Mouse (Mus musculus) CH12.LX (cell line): ENCODE measurements around the gene Wdr62. TPM values are rescaled to one million over a fixed set of nuclear protein-coding genes. Genes with fewer than 3 reads are reported as not detected.

Experiments
- DNase-seq: peaks from one replicate; pipeline ENCODE4 v3.0.0-alpha.2; 2013; ENCODE audit errors: extremely low read depth
- H3K27ac ChIP-seq: 2 replicates; pipeline ENCODE4 v1.5.1; 2012; ENCODE audit warnings: low read depth, mild to moderate bottlenecking, control low read depth, moderate library complexity; ENCODE audit not compliant: insufficient read depth
- H3K27me3 ChIP-seq: replicated peaks from 2 replicates; pipeline ENCODE3; 2012; ENCODE audit warnings: inconsistent platforms
- H3K36me3 ChIP-seq, 2 experiments: replicated peaks in 1 of 2; 2 replicates each; pipeline versions ENCODE3 to v1.6.1; 2012; ENCODE audit warnings: inconsistent platforms in 1 of 2, low read length in 1 of 2, mild to moderate bottlenecking in 1 of 2, mixed read lengths in 1 of 2, moderate library complexity in 1 of 2; ENCODE audit not compliant: control insufficient read depth in 1 of 2, insufficient read depth in 1 of 2
- H3K4me1 ChIP-seq, 2 experiments: 2 replicates each; pipeline ENCODE4 v1.6.1; 2012; ENCODE audit warnings: inconsistent platforms in 1 of 2, moderate library complexity in 1 of 2; ENCODE audit not compliant: insufficient read depth in 2 of 2, control insufficient read depth in 1 of 2
- H3K4me2 ChIP-seq: 2 replicates; pipeline ENCODE4 v1.6.1; 2012; ENCODE audit warnings: low read depth, mild to moderate bottlenecking, control low read depth; ENCODE audit not compliant: poor library complexity, insufficient read depth, severe bottlenecking
- H3K4me3 ChIP-seq, 3 experiments: fragments of 150-350 bp in 1 of 3; sonication (generic) in 1 of 3; replicated peaks in 1 of 3; 2 replicates each; pipeline versions ENCODE3 to v1.5.1; 2011 to 2012; ENCODE audit warnings: low read depth in 2 of 3, low read length in 2 of 3, mild to moderate bottlenecking in 2 of 3, moderate library complexity in 2 of 3, control low read depth in 1 of 3, improper control_type of control experiment in 1 of 3, inconsistent platforms in 1 of 3, mixed read lengths in 1 of 3; ENCODE audit not compliant: poor library complexity in 1 of 3
- H3K79me2 ChIP-seq: replicated peaks from 2 replicates; pipeline ENCODE4 v1.6.1; 2012; ENCODE audit warnings: mild to moderate bottlenecking, moderate library complexity; ENCODE audit not compliant: control insufficient read depth, poor library complexity, insufficient read depth, severe bottlenecking; ENCODE audit errors: extremely low read depth
- H3K9ac ChIP-seq: 2 replicates; pipeline ENCODE4 v1.6.1; 2012; ENCODE audit warnings: low read depth, mild to moderate bottlenecking, control low read depth, moderate library complexity; ENCODE audit not compliant: insufficient read depth
- H3K9me3 ChIP-seq: replicated peaks from 2 replicates; pipeline ENCODE3; 2012; ENCODE audit warnings: low read length, inconsistent platforms, mixed read lengths
- BHLHE40 ChIP-seq: IDR thresholded peaks from 2 replicates; pipeline ENCODE4 v1.6.1; 2011; ENCODE audit warnings: mild to moderate bottlenecking, low read depth, low read length, improper control_type of control experiment
- CHD1 ChIP-seq: IDR thresholded peaks from 2 replicates; pipeline ENCODE4 v1.6.1; 2012; ENCODE audit warnings: low read depth, low read length, improper control_type of control experiment, inconsistent platforms
- ETS1 ChIP-seq: conservative IDR thresholded peaks from 2 replicates; pipeline ENCODE4 v1.6.1; 2012; ENCODE audit warnings: low read depth, mild to moderate bottlenecking, inconsistent platforms, low read length, improper control_type of control experiment, moderate library complexity
- IRF4 ChIP-seq: IDR thresholded peaks from 2 replicates; pipeline ENCODE4 v1.6.1; 2014; ENCODE audit warnings: low read depth, mild to moderate bottlenecking, inconsistent platforms, low read length, improper control_type of control experiment
- JUND ChIP-seq: conservative IDR thresholded peaks from 2 replicates; pipeline ENCODE4 v1.6.1; 2011; ENCODE audit warnings: low read depth, low read length, improper control_type of control experiment
- MAFK ChIP-seq: IDR thresholded peaks from 2 replicates; pipeline ENCODE4 v1.6.1; 2011; ENCODE audit warnings: low read length, improper control_type of control experiment; ENCODE audit not compliant: insufficient replicate concordance
- MAZ ChIP-seq: IDR thresholded peaks from 2 replicates; pipeline ENCODE4 v1.6.1; 2012; ENCODE audit warnings: low read depth, mild to moderate bottlenecking, inconsistent platforms, low read length, improper control_type of control experiment, moderate library complexity
- MXI1 ChIP-seq: IDR thresholded peaks from 2 replicates; pipeline ENCODE4 v1.6.1; 2011; ENCODE audit warnings: mild to moderate bottlenecking, low read depth, low read length, improper control_type of control experiment
- MYC ChIP-seq: IDR thresholded peaks from 2 replicates; pipeline ENCODE4 v1.6.1; 2011; ENCODE audit warnings: low read depth, mild to moderate bottlenecking, improper control_type of control experiment, low read length
- NRF1 ChIP-seq: IDR thresholded peaks from 2 replicates; pipeline ENCODE4 v1.6.1; 2014; ENCODE audit warnings: low read depth, mild to moderate bottlenecking, inconsistent platforms, low read length, improper control_type of control experiment, moderate library complexity
- POLR2A ChIP-seq: IDR thresholded peaks from 2 replicates; pipeline ENCODE4 v1.6.1; 2011; ENCODE audit warnings: low read depth, mild to moderate bottlenecking, improper control_type of control experiment, low read length
- RCOR1 ChIP-seq: conservative IDR thresholded peaks from 2 replicates; pipeline ENCODE4 v1.6.1; 2012; ENCODE audit warnings: low read depth, mild to moderate bottlenecking, inconsistent platforms, low read length, improper control_type of control experiment
- SIN3A ChIP-seq: IDR thresholded peaks from 2 replicates; pipeline ENCODE4 v1.6.1; 2012; ENCODE audit warnings: low read length, improper control_type of control experiment, inconsistent platforms
- SMC3 ChIP-seq: IDR thresholded peaks from 2 replicates; pipeline ENCODE4 v1.6.1; 2011; ENCODE audit warnings: low read depth, low read length, improper control_type of control experiment
- TBP ChIP-seq: conservative IDR thresholded peaks from 2 replicates; pipeline ENCODE4 v1.6.1; 2011; ENCODE audit warnings: low read depth, low read length, improper control_type of control experiment
- TCF12 ChIP-seq: IDR thresholded peaks from 2 replicates; pipeline ENCODE4 v1.6.1; 2014; ENCODE audit warnings: low read depth, mild to moderate bottlenecking, inconsistent platforms, low read length, improper control_type of control experiment
- USF1 ChIP-seq: IDR thresholded peaks from 2 replicates; pipeline ENCODE4 v1.6.1; 2014; ENCODE audit warnings: low read depth, mild to moderate bottlenecking, inconsistent platforms, low read length, improper control_type of control experiment
- USF2 ChIP-seq: conservative IDR thresholded peaks from 2 replicates; pipeline ENCODE4 v1.6.1; 2011; ENCODE audit warnings: low read depth, low read length, improper control_type of control experiment
- ZC3H11A ChIP-seq: IDR thresholded peaks from 2 replicates; pipeline ENCODE4 v1.6.1; 2012; ENCODE audit warnings: low read depth, mild to moderate bottlenecking, inconsistent platforms, low read length, improper control_type of control experiment
- ZNF384 ChIP-seq: IDR thresholded peaks from 2 replicates; pipeline ENCODE4 v1.6.1; 2012; ENCODE audit warnings: low read depth, low read length, improper control_type of control experiment, inconsistent platforms
- dilution Hi-C: fragments of 300-500 bp; cut with MboI; formaldehyde crosslinking; loops from 2 replicates; pipeline ENCODE4 v1.14.3; 2020; ENCODE audit warnings: low sequenced_read_pairs; ENCODE audit not compliant: extremely low pct_unique_long_range_greater_than_20kb, extremely low pct_ligation_motif_present
- in situ Hi-C: fragments of 300-500 bp; cut with MboI; formaldehyde crosslinking; loops from 3 replicates; pipeline ENCODE4 v1.14.3; 2019; ENCODE audit warnings: low sequenced_read_pairs, low pct_ligation_motif_present, low pct_unique_long_range_greater_than_20kb, mixed read lengths
- polyA plus RNA-seq: library from polyadenylated mRNA; unstranded; fragments of >175 nt; gene quantifications from 2 replicates; pipeline ENCODE4 v1.2.1, GENCODE M21; 2012; ENCODE audit warnings: low read depth; ENCODE audit not compliant: insufficient read length
- total RNA-seq, 2 experiments: library from RNA; depleted of rRNA; stranded (reverse); fragments of 300-350 nt in 1 of 2; fragments of >200 nt in 1 of 2; gene quantifications; 2 replicates each; pipeline ENCODE4 v1.2.3; 2012 to 2014

Gene Wdr62
- total and polyA plus RNA-seq, 3 experiments, result 2.3 to 19.7 (median 5.3) TPM

GRCm38 (mm10) chr7:30193581-30194100 lies 86.6 kb downstream of the Wdr62 start:
- peak overlapping the region; percentile 39 for H3K4me2 ChIP-seq
- TF ChIP-seq NRF1 (peak; percentile 78), TCF12 (peak; percentile 61; the same call in 1 of the 2 replicates), POLR2A (peak; percentile 53; the same call in 1 of the 2 replicates), MAZ (no peak), MXI1 (peak; percentile 79)
- peaks cover 30 to 43% of the 10 kb centered on the region in 2 experiments for H3K36me3 ChIP-seq
- peak overlapping the region; percentile 95 for H3K9ac ChIP-seq
- H3K27ac ChIP-seq, result no peak overlapping the region
- dilution Hi-C loops, result no loop called here
- H3K4me3 ChIP-seq, result peak overlapping the region; percentile 28 to 92 (median 84)
- peaks cover 0 to 24% of the 10 kb centered on the region in 2 experiments; a peak in 2 of 4 replicates for H3K4me1 ChIP-seq
- DNase-seq, result peak; percentile 87
- peaks cover 14% of the 10 kb centered on the region for H3K79me2 ChIP-seq
- no peaks in the 10 kb centered on the region for H3K9me3 ChIP-seq
- H3K27me3 ChIP-seq, result no peaks in the 10 kb centered on the region
- in situ Hi-C loops, result no loop called here

DNA sequence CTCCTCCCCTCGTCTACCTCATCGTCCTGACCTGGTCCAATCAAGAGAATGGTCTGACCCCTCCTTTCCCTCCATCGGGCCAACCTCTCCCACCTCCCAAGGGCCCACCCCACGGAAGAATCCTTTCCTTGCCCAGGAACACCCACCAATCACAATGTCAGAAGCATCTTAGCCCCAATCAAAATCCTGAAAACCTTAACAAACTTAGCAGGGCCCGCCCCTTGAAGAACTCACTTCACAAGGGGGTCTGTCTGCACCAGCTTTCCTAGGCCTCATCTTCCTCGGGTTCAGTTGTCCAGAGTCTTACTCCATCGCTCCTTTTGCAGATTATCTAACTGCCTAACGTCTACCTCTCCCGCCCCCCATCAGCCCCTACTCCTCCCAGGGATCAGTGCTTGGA lies 87.2 kb downstream of the Wdr62 start:
- Histone ChIP-seq H3K27ac (no peak overlapping the region), H3K9ac (0 out of 2 replicates have a peak overlapping the region, but pooled peaks have one; percentile 95), H3K27me3 (no peaks in the 10 kb centered on the region), H3K4me1 (peaks cover 0 to 21% of the 10 kb centered on the region in 2 experiments; a peak in 2 of 4 replicates), H3K4me2 (peak overlapping the region; percentile 39; the same call in 1 of the 2 replicates), H3K9me3 (no peaks in the 10 kb centered on the region), H3K36me3 (peaks cover 37 to 49% of the 10 kb centered on the region in 2 experiments), H3K79me2 (peaks cover 14% of the 10 kb centered on the region), H3K4me3 (no peak overlapping the region)
- TF ChIP-seq TBP (no peak), JUND (no peak)
- in situ Hi-C loops (no loop called here), dilution Hi-C loops (no loop called here)
- DNase-seq, result no peak

GRCm38 (mm10) chr7:30192088-30192487 lies 88.1 kb downstream of the Wdr62 start:
- Histone ChIP-seq H3K36me3 (peaks cover 44 to 58% of the 10 kb centered on the region in 2 experiments), H3K79me2 (peaks cover 14% of the 10 kb centered on the region), H3K4me1 (peaks cover 0 to 21% of the 10 kb centered on the region in 2 experiments; a peak in 2 of 4 replicates), H3K4me3 (no peak overlapping the region), H3K27me3 (no peaks in the 10 kb centered on the region), H3K9me3 (no peaks in the 10 kb centered on the region)
- no peak for DNase-seq
- dilution Hi-C loops, result no loop called here
- TF ChIP-seq TBP (no peak), ETS1 (no peak), ZNF384 (no peak), TCF12 (no peak), SMC3 (no peak), MAFK (no peak), MXI1 (no peak), BHLHE40 (no peak), USF2 (no peak), MYC (no peak), IRF4 (no peak), MAZ (no peak), USF1 (no peak), JUND (no peak), CHD1 (no peak), ZC3H11A (no peak), SIN3A (no peak), POLR2A (no peak), RCOR1 (no peak)
- TF ChIP-seq, all 38 proteins: peak for 0
- no peak overlapping the region for H3K9ac ChIP-seq
- H3K27ac ChIP-seq, result no peak overlapping the region
- in situ Hi-C loops, result no loop called here
- no peak overlapping the region for H3K4me2 ChIP-seq
